Mouse (Mus musculus) G1E-ER4 (cell line): ENCODE data around the gene Pde3a. TPM values are rescaled to one million over a fixed set of nuclear protein-coding genes. Genes with fewer than 3 reads are reported as not detected.

ENCODE experiments used
- GATA1 ChIP-seq: IDR thresholded peaks from one replicate; pipeline ENCODE4 v1.8.0; 2012; ENCODE audit warnings: low read length, inconsistent platforms
- polyA plus RNA-seq: library from polyadenylated mRNA; stranded (reverse); fragments of >175 nt; gene quantifications from 2 replicates; pipeline ENCODE4 v1.2.3, GENCODE M21; 2012

The Pde3a gene
- polyA plus RNA-seq, 1 experiment: not detected

DNA sequence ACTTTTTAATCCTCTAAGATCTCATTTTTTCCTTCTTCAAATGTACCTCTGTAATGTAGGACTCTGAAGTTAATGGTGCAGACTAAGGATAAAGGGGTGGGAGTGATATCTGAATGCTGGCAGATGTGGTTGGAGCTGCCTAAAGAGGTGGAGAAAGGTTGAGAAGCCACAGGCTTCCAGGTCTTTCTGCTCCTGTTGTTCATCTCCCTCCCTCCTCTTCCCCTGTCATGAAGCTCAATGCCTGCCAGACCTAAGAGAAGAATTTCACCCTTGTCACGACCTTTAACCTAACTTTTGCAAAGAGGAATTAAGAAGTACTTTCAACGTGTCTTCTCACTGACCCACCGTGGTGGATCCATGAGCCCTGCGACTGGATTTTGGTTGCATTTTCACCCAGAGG is 87.4 kb downstream of the Pde3a start:
- TF ChIP-seq GATA1: no peak

DNA sequence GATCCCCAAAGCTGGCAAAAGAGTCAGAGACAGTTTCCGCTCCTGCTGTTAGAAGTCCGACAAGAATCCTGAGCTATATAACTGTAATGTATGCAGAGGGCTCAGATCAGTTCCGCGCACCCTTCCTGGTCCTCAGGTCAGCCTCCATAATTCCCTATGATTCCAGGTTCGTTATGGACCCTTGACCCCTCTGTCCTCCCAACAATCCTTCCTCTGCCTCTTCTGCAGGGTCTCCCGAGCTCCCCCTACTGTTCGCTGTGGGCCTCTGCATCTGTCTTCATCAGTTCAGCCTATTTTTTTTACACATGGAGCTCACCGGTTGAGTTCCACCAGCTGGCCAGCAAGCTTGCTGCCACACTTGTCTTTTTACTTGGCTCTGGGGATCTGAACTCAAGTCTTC is 88.6 kb downstream of the Pde3a start:
- no peak for TF ChIP-seq GATA1

DNA sequence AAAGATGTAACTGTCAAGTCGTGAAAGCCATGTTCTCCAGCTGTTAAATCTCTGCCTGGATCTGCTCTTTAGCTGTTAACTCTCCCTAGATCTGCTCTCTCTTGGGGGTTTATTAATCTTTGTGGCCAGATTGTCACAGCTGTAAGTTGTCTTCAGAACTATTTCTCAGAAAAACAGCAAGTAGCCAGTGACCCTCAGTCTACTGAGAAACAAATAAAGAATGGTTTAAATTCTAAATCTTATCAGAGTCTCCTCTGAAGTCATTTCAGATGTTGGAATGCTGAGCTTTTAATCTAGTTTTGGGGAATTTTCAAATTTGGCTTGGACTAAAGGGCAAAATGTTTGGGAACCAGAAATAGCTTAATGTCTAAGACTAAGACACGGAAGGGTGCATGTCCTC is 92.3 kb downstream of the Pde3a start:
- TF ChIP-seq GATA1: no peak

DNA sequence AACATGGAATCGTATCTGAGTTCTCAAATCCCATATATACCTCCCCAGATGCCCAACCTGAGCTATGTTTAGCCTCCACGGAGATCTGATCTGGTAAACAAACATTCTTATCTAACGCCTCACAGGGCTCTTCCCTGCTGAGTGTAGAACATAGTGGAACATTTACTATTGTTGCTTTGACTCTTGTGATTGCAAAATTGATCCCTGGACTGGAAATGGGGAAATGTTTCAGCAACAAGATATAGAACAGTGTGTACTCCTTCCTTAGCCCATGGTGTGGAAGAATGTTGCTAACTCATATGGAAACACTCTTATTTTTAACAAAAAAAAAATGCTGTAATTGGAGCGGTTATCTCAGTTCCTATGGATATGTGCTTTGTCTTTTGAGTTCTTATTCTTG is 98.8 kb downstream of the Pde3a start:
- TF ChIP-seq GATA1: no peak

DNA sequence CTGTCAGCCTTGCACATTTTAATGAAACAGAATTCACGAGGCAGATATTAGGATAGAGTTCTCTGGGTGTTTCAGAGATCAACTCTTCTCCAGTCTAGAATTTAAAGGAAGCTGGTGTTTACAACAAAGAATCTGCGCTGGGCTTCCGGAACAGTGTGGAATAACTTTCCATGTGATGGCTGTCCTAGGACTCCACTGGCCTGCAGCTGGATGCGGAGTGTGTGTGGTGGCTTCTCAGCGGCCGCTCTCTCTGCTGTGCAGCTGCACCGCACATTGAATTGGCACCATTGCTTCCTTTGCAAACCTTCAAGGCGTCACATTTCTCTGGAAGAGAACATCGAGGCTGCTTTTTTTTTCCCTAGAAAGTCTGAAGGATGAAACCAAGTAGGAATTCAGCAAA is 99.5 kb downstream of the Pde3a start:
- no peak for TF ChIP-seq GATA1

DNA sequence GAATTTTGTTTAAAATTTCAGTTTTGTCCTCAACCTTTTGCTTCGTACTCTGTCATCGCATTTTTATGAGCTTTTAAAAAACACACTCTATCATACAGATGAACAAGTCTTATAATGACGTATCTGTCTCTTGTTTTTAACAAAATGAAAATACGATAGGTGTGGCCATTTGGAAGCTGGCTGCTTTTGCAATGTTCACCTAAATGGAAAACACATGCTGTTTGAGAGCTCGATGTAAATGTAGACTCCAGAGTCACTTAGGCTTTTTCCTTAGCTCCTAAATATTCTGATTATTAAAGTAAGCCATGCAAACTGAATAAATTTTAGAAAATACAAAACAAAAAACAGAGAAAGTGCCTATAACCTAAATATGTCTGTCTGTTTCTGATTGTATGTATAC is 101.2 kb downstream of the Pde3a start:
- TF ChIP-seq GATA1: no peak

DNA sequence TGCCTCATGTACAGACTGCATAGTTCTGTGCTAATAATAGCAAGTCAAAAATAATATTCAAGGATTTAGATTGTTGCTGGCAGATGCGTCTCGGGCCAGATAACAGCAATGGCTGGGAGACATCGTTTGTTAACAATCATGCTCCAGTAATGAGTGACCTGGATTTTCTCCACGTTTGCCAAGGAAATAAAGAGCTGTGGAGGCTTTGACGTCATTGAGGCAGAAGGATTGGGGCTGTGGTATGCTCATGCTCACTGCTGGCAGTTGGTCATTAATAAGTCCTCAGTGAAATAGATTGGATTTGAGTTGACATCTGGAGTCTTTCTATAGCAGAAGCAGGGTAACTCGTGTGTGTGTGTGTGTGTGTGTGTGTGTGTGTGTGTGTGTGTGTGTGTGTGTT is 103.2 kb downstream of the Pde3a start:
- no peak for TF ChIP-seq GATA1

DNA sequence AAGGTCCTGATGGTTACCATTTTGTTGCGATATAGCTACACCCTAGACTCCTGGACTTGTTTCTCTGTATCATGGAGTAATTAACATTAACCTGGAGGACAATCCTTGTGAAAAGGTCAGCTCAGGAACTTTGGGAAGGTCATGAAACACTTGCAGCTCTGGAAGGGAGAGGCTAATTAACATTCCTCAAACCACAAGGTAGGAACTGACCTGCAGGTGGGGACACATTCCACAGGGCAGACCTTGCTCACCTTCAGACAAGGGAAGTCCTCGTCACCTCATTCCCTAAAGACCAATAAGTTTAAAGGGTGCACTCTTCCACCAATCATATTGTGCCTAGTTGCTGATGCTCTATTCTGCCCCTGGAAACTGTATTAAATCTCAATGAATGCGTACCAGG is 114.6 kb downstream of the Pde3a start:
- no peak for TF ChIP-seq GATA1

DNA sequence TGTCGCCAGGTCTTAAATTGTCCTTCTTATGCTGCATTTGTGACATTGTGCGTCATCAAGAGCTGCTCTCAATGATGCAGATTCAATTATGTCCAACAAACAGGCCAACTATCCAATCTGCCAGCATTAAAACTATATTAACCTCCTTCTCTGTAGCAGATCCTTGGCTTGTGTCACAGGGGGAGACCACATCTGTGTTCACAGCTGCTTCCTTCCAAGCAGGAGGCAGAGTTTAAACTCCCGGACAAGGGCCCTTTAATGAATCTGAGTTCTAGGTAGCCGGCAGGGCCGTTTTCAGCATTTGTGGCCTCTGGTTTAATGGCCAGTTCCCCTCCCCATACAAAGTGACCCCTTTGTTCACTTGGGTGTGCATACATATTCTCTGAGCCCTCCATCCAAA is 118.0 kb downstream of the Pde3a start:
- TF ChIP-seq GATA1: no peak

DNA sequence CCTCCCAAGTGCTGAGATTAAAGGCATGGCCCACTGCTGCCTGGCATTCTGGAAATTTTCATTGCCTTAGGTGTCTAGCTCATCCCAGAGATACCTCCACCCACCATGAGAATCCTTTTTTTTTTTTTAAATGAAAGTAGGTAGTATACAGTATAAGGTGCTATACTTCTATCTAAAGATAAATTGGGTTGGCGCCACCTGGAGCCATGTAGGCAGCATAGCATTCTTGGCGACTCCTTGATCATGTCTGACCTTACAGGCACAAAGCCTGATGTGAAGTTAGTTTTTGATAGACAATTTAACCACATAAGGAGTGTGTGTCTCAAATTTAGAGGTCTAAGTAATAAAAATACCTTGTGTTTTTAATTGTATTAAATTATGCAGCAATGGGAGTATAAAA is 123.6 kb downstream of the Pde3a start:
- no peak for TF ChIP-seq GATA1

DNA sequence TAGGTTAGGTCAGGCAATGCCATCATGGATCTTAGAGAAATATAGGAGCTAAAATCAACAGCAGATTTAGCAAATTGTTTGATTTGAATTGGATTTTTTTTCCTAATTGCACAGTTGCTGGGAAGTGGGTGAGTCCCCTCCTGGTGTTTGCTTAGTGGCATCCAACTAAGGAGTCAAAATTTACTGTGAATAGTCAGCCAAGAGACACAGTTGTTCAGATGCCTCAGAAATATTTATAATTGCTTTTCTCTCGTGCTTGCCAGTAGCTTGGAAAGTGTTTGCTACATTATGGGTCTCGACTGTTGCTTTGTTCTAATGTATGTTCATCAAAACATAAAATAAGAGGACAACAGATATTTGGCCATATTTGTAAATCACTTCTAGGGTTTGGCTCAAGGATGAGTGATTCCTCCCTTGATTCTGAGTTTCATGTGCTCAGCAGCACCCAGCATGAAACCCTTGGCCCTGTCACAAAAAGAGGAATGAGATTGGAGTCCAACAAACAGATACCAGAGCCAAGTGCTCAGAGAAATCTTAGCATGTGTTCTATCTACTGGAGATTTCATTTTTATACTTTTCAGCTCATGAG is 125.5 kb downstream of the Pde3a start:
- TF ChIP-seq GATA1: no peak

DNA sequence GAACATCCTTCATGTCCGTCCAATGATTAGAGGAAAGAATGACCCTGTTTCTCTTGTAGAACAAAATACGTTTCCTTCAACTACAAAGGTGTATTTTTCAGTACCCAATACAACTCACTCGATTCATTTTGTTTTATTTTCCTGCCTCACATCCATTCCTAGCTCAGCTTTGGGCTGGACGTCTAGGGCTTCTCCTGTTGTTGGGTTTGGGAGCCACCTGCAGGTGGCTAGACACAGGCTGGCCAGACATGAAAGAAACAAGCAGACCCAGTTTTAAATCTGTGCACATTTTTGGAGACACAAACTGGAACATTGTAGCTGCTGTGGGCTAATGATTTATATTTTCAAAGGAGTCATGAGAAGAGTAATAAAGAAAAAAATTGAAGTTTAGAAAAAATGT is 126.1 kb downstream of the Pde3a start:
- TF ChIP-seq GATA1: no peak

DNA sequence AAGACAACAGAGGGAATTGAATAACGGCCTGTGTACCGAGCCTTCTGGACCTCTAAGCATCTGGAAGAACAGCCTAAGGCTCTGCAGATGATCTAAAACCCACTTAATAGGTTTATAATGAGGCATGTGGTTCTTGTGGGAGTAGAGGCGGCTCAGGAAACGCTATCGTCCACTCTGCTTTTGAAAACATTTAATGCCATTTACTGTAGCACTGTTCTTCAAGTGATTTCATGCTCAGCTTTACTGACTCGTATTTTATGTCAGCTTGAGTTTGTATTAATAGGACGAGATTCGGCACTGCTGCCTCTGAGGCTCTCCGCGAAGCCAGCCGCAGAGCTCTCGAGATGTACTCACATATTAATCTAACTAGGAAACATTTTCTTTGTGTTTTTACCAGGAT is 131.9 kb downstream of the Pde3a start:
- TF ChIP-seq GATA1: no peak

DNA sequence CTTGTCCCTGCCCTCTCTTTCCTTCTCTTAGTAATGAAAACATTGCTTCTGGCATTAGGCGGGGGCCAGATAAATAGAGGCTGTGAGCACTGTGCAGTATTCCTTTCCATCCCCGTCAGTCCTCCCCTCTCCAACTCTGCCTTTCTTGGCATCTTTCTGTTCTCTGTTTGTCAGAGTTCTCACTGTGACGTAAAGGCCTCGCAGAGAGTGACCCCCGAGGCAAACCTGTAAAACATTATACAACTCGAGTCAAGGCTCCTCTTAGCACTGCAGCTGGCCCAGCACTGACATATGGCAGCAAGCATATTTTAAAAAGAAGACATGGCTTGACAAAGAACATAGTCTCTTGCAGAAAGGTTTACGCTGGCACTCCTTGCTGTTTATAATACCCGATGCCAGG is 132.4 kb downstream of the Pde3a start:
- TF ChIP-seq GATA1: no peak

DNA sequence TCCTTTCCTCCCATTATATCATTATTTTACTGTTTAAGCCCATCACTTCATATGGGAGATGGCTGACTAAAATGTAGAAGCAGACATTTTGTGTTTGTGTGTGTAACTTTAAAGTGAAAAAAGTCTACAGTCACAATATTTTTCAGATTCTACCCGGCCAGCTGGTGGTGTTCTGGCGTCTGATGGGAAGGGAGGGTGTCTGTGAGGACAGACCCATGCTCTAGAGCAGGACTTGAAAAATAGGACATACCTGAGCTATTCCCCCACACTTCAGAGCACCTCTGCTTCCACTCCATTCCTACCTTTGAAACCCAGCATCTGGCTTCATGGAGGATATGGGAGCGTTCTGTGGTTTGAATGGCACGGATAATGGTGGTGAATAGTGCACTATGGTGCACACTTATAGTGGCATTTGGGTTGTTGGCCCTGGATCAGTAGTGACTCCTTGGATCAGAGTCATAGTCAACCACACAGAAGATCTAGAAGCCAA is 132.9 kb downstream of the Pde3a start:
- TF ChIP-seq GATA1: no peak

DNA sequence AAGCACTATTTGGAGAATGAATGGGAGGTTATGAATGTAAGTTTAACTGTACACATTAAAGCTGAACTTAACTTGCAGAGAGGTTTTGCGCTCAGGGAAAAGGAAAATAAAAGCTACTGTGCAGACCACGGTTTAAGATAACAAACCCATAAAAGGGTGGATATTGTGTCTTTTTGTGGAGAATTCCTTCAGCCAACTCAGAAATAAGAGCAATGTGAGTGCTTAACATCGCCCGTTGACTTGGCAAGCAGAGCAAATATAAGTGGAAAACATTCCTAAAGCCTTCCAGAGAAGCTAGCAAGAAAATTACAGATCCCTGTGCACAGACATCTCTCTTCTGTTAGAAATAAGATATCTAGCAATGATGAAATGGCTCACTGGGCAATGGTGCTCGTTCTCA is 139.0 kb downstream of the Pde3a start:
- no peak for TF ChIP-seq GATA1

DNA sequence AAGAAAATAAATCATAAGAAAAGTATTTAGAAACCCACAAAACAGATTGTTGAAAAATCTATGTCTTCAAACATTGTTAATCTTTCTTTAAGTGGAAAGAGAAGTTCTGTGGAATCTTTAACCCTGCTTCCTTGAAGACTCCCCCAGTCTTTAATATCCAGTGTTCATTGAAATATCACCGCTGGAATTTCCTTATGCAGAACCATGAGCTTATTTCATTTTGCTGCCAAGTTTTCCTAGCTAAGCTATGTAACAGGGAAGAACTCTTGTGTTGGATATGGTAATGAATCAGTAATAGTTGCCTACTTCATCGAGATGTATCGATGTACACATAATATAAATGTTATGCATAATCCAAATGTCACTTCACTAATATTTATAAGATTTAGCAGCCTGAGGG is 146.9 kb downstream of the Pde3a start:
- TF ChIP-seq GATA1: no peak

DNA sequence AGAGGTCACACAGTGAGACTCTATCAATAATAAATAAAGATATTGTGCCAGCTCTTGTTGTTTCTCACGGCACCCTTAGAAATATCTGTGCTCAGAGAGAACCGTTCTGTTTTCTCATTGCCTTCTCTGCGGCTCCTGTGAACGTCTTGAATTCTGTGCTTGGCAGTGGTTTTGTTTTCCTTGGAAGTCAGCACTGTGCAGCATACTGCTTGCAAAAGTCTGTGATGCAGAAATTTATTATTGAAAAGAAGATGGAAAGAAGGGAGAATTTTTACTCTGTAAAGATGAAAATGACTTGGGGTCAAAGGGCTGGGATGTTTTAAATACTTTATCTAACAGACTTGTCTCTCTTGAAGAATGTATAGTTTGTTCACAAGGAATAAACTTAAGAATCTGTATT is 150.3 kb downstream of the Pde3a start:
- no peak for TF ChIP-seq GATA1
